Mouse (Mus musculus) cortical plate, adult 2 months (tissue): ENCODE data around the gene Usp25. TPM values are rescaled to one million over a fixed set of nuclear protein-coding genes. Genes with fewer than 3 reads are reported as not detected.

Experiments used
- H3K27ac ChIP-seq: fragments of 200-500 bp; 2 replicates; pipeline ENCODE4 v1.5.1; 2012; ENCODE audit warnings: low read length, control low read depth, inconsistent platforms; ENCODE audit not compliant: insufficient read depth
- H3K4me1 ChIP-seq: fragments of 200-500 bp; 2 replicates; pipeline ENCODE4 v1.6.1; 2011; ENCODE audit warnings: low read length; ENCODE audit not compliant: control insufficient read depth, insufficient read depth
- H3K4me3 ChIP-seq: fragments of 200-500 bp; 2 replicates; pipeline ENCODE4 v1.5.1; 2011; ENCODE audit warnings: mild to moderate bottlenecking, low read length, control low read depth; ENCODE audit not compliant: insufficient read depth
- CTCF ChIP-seq: fragments of 200-500 bp; IDR thresholded peaks from 2 replicates; pipeline ENCODE4 v1.5.1; 2011; ENCODE audit warnings: mild to moderate bottlenecking, control low read depth, low read length; ENCODE audit not compliant: insufficient read depth; ENCODE audit errors: extremely low read depth
- POLR2A ChIP-seq: fragments of 200-500 bp; IDR thresholded peaks from 2 replicates; pipeline ENCODE4 v1.6.1; 2011; ENCODE audit warnings: mild to moderate bottlenecking, low read length, control low read depth; ENCODE audit not compliant: insufficient read depth; ENCODE audit errors: extremely low read depth
- polyA plus RNA-seq: library from polyadenylated mRNA; depleted of rRNA; stranded (reverse); fragments of >200 nt; gene quantifications from 2 replicates; pipeline ENCODE4 v1.2.3, GENCODE M21; 2012

The Usp25 gene
- polyA plus RNA-seq, 1 experiment: 19.1 TPM

DNA sequence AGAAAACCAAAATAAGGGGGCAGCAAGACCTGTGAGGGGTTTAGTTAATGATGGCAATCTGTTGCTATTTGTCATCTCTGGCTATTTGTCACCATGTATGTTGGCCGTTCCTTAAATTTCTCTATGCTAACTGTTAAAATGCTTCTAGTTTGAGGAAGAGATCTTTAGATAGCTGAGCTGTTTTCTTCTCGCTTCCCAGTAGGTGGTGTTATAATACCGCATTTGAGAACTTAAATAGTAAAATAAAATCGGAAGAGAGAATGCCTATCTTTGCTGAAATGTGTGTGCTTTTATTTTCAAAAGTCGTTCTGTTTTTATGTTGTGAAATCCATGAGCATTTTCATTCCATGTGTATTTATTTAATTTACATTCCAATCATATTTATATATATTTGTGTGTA, 115.2 kb downstream of the Usp25 start:
- TF ChIP-seq CTCF: peak; percentile 16; the same call in 1 of the 2 replicates
- no peak for TF ChIP-seq POLR2A
- Histone ChIP-seq H3K4me1 (no peaks in the 10 kb centered on the region), H3K27ac (no peak overlapping the region), H3K4me3 (no peak overlapping the region)

DNA sequence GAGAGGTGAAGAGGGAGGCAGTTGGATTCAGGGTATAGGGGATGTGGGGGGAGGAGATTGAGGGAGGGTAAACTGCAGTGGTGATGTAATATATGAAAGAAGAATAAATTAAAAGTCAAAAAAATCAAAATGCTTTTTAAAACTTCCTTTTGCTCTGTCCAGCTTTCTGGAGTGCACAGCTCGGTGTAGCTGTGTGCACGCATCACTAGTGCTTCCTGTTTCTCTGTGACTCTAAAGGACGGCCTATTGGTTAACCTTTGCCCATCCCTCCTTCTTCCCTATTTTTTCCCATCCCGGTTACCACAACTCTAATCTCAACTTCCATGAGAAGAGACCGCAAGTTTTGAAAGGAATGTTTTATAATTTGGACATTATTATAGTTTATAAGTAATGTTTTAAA, 119.5 kb downstream of the Usp25 start:
- TF ChIP-seq CTCF: no peak
- TF ChIP-seq POLR2A: no peak
- Histone ChIP-seq H3K27ac (no peak overlapping the region), H3K4me1 (no peaks in the 10 kb centered on the region), H3K4me3 (no peak overlapping the region)

DNA sequence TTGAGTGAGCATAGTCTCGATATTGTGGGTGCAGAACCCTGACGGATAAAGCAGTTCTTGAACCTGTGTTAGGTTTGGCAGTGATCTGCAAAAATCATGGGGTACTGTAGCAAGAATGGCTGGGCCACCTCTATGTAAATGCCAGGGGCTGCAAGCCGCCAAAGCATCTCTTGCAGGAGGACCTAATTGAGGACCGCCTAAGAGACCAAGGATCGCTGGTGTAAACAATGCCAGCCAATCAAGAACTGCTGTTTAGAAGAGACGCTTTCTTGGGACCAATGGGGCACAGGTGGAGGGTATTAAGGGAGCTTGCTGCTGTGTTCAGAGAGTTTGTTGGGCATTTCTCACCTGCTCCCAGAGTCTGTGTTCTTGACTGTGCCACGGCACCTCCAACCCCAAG, 127.1 kb downstream of the Usp25 start:
- Histone ChIP-seq H3K27ac (no peak overlapping the region), H3K4me3 (no peak overlapping the region), H3K4me1 (no peaks in the 10 kb centered on the region)
- no peak for TF ChIP-seq CTCF

DNA sequence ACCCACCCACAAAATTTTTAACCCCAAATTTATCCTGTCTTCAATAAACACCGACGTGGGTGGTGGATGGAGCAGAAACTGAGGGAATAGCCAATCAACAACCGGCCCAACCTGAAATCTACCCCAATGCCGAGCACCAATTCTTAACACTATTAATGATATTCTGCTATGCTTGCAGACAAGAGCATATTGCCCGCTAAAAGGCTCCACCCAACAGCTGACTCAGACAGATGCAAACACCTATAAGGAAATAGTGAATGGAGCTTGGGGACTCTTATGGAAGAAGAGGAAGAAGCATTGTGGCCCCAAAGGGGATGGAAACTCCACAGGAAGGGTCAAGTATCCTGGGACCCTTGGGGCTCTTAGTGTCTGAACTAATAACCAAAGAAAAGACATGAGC, 133.3 kb downstream of the Usp25 start:
- H3K4me3 ChIP-seq: no peak overlapping the region
- no peaks in the 10 kb centered on the region; the same call in 1 of the 2 replicates for H3K4me1 ChIP-seq
- H3K27ac ChIP-seq: no peak overlapping the region
- TF ChIP-seq POLR2A (no peak), CTCF (no peak)

DNA sequence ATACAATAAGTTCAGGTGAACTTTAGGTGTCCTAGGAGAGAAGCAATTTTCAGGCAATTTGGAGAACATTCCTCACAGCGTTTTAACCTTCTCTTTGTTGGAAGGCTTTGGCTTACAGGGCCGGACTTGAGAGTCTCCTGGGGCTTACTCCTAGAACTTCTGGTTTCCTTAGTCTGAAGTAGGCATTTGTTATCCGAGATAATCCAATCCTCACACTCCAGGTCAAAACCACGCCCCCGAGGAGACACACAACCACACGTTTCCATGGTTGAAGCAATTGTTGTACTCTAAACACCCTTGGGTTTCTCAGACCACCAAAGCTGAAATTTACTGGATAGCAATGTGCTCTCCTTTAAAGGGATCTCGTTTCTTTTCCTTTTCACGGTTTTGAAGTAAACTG, 136.8 kb downstream of the Usp25 start:
- H3K4me3 ChIP-seq: no peak overlapping the region
- no peaks in the 10 kb centered on the region; the same call in 1 of the 2 replicates for H3K4me1 ChIP-seq
- no peak overlapping the region for H3K27ac ChIP-seq
- TF ChIP-seq CTCF (no peak), POLR2A (no peak)

DNA sequence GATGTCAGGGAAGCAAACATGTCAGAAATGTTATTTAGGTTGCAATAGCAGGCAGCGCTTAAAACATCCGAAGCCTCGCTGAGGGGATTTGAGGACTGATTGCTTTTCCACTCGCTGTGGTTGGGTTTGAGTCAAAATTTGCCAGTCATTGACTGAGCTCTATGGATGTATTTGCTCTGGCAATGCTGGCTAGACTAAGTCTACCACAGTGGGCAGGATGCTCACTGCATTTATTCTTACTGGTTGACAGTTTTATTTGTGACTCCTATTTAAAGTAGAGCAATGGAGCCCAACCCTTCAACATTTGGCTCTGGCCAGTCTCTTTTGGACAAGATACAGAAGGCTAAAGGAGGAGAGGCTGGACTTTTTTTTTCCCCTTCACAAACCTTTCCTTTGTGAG, 137.4 kb downstream of the Usp25 start:
- H3K4me1 ChIP-seq: no peaks in the 10 kb centered on the region; the same call in 1 of the 2 replicates
- TF ChIP-seq POLR2A: no peak
- TF ChIP-seq CTCF: no peak
- no peak overlapping the region for H3K27ac ChIP-seq
- no peak overlapping the region for H3K4me3 ChIP-seq

DNA sequence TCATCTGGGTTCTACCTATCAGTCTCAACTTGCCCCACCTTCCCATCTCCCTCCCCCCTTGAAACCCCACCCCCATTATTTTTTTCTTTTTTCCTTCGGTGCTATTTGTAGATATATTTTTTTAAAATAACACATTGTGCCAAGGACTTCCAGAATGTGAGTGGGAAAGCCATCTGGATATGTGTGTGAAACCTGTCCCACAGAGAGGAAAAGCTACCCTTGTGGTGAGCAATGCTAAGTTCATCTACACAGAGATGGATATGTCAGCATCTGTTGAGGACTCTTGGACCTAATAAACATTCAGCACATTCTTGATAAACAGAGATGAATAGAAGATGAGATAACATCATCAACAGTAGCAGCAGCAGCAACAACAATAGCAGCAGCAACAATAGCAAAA, 138.8 kb downstream of the Usp25 start:
- H3K27ac ChIP-seq: no peak overlapping the region
- no peaks in the 10 kb centered on the region; the same call in 1 of the 2 replicates for H3K4me1 ChIP-seq
- H3K4me3 ChIP-seq: no peak overlapping the region
- no peak for TF ChIP-seq POLR2A
- no peak for TF ChIP-seq CTCF

DNA sequence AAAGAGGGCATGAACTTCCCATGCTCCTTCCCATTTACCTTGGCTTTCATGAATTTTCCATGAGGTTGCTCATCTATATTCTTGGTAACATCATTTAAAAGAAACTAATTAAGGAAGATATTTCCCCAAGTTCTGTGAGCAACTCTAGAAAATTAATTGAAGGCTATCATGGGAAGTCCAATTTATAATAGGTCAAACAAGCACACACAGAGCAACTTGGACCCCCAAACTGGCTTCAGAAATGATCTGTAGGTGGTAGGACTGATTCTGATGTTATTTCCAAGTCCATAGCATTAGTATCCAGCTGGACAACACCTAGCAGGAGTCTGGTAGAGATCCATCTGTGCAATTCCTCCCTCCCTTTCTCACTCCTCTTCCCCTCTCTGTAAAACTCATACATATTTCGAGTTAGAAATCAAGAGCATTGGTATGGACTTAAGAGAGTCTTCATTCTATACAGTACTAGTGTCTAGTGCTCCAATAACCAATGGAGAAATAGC, 139.8 kb downstream of the Usp25 start:
- Histone ChIP-seq H3K4me3 (no peak overlapping the region), H3K4me1 (no peaks in the 10 kb centered on the region; the same call in 1 of the 2 replicates), H3K27ac (no peak overlapping the region)
- TF ChIP-seq CTCF (no peak), POLR2A (no peak)

DNA sequence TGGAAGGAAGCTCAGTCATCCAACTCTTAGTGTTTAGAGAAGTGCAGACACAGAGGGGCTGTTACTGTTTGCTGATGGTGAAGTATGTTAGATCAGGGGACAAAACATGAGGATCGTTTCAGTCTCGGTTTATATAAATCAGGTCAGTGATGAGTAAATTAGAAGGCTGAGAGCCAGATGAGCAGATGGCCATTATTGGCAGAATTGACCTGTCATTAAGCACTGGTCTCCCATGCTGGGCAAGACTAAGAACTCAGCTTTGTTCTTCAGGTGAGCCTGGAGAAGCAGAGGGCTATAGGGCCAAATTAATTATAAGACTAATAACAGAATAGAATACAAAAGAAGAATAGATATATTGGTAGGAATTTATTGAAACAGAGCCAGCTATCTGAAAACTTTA, 140.3 kb downstream of the Usp25 start:
- no peak for TF ChIP-seq POLR2A
- TF ChIP-seq CTCF: no peak
- H3K4me1 ChIP-seq: no peaks in the 10 kb centered on the region; the same call in 1 of the 2 replicates
- no peak overlapping the region for H3K4me3 ChIP-seq
- H3K27ac ChIP-seq: no peak overlapping the region

DNA sequence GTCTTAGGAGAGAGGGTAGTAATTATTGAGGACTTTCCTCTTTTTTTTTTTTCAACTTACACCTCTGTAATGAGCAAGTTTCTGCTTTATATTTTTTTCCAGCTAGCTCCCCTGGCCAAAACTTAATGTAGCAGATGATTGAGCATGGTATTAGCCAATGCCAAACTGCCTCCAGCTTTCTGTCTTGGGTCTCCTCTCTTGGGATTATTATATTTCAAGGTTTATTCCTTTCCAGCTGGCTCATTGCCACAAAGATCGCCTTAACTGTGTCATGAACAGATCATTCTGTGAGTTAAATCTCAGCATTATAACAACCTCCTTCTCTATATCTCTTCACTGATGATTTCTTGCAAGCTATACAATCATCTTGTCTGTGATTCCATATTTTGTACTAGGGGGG, 141.3 kb downstream of the Usp25 start:
- TF ChIP-seq CTCF: no peak
- TF ChIP-seq POLR2A: no peak
- no peaks in the 10 kb centered on the region; the same call in 1 of the 2 replicates for H3K4me1 ChIP-seq
- no peak overlapping the region for H3K27ac ChIP-seq
- H3K4me3 ChIP-seq: no peak overlapping the region
